8 mouse cellular contexts compared by ENCODE assay signal in the genomic region with DNA sequence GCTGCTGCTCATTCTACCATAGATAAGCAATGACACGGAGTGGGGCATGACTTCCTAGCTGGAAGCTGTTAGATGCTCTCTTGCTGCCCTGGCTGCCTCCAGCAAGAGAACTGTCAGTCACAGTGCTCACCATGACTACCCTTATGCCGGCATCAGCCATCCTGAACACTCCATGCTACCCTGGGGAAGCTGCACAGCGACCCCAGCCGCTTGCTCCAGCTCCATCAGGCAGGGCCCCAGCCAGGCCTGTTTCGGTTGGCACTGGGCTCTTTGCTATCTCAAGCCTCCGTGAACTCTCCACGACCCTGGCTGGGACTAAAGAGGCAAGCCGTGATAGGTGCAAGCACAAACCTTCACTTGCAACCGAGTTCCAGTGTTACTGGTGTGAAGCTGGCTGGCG. TPM values are rescaled to one million over a fixed set of nuclear protein-coding genes. Genes with fewer than 3 reads are reported as not detected.
DNase-seq lines count a peak whose midpoint lies in the region; ATAC-seq lines count a peak whose summit lies in the region.

No protein-coding gene starts in this region.

- H3K27ac ChIP-seq in heart, embryonic 12.5 days (ENCODE audit: poor library complexity, severe bottlenecking), result peak overlapping the region; percentile 75
- H3K27ac ChIP-seq in forebrain, embryonic 15.5 days (replicated peaks), result no peak overlapping the region
- peak overlapping the region; percentile 31; the same call in 1 of the 2 replicates for H3K27ac ChIP-seq in midbrain, embryonic 13.5 days
- no peak overlapping the region for H3K27ac ChIP-seq in limb, embryonic 10.5 days

- H3K27me3 ChIP-seq in heart, embryonic 12.5 days (replicated peaks), result no peaks in the 10 kb centered on the region
- no peaks in the 10 kb centered on the region for H3K27me3 ChIP-seq in forebrain, embryonic 15.5 days
- H3K27me3 ChIP-seq in midbrain, embryonic 13.5 days, result no peaks in the 10 kb centered on the region
- no peaks in the 10 kb centered on the region for H3K27me3 ChIP-seq in limb, embryonic 10.5 days (ENCODE audit: low read depth, poor library complexity, severe bottlenecking)

- peaks cover 85% of the 10 kb centered on the region for H3K4me1 ChIP-seq in heart, embryonic 12.5 days (replicated peaks)
- peaks cover 49% of the 10 kb centered on the region for H3K4me1 ChIP-seq in forebrain, embryonic 15.5 days
- peaks cover 67% of the 10 kb centered on the region for H3K4me1 ChIP-seq in midbrain, embryonic 13.5 days (replicated peaks)
- H3K4me1 ChIP-seq in limb, embryonic 10.5 days, result peaks cover 70% of the 10 kb centered on the region

- H3K9ac ChIP-seq in heart, embryonic 12.5 days, result no peak overlapping the region
- no peak overlapping the region for H3K9ac ChIP-seq in forebrain, embryonic 15.5 days (replicated peaks)
- no peak overlapping the region; the same call in 1 of the 2 replicates for H3K9ac ChIP-seq in midbrain, embryonic 13.5 days (replicated peaks)

- WGBS in heart, embryonic 12.5 days, result 13% methylated on average over 10 of the region's 10 CpGs
- WGBS in forebrain, embryonic 15.5 days, result 55% methylated on average over 10 of the region's 10 CpGs
- WGBS in midbrain, embryonic 13.5 days, result 59% methylated on average over 10 of the region's 10 CpGs
- WGBS in limb, embryonic 10.5 days, result 36% methylated on average over 10 of the region's 10 CpGs

- no peak overlapping the region for H3K4me3 ChIP-seq in heart, embryonic 12.5 days
- H3K4me3 ChIP-seq in forebrain, embryonic 15.5 days, result no peak overlapping the region
- H3K4me3 ChIP-seq in midbrain, embryonic 13.5 days (replicated peaks), result no peak overlapping the region
- no peak overlapping the region for H3K4me3 ChIP-seq in limb, embryonic 10.5 days

- no peaks in the 10 kb centered on the region for H3K36me3 ChIP-seq in heart, embryonic 12.5 days
- no peaks in the 10 kb centered on the region for H3K36me3 ChIP-seq in forebrain, embryonic 15.5 days
- no peaks in the 10 kb centered on the region for H3K36me3 ChIP-seq in midbrain, embryonic 13.5 days
- no peaks in the 10 kb centered on the region for H3K36me3 ChIP-seq in limb, embryonic 10.5 days

- peak overlapping the region; percentile 29; the same call in 1 of the 2 replicates for H3K4me2 ChIP-seq in heart, embryonic 12.5 days
- no peak overlapping the region for H3K4me2 ChIP-seq in forebrain, embryonic 15.5 days (replicated peaks)
- H3K4me2 ChIP-seq in midbrain, embryonic 13.5 days (replicated peaks), result no peak overlapping the region

- H3K9me3 ChIP-seq in heart, embryonic 12.5 days (replicated peaks), result no peaks in the 10 kb centered on the region
- H3K9me3 ChIP-seq in forebrain, embryonic 15.5 days, result no peaks in the 10 kb centered on the region
- no peaks in the 10 kb centered on the region for H3K9me3 ChIP-seq in midbrain, embryonic 13.5 days
- no peaks in the 10 kb centered on the region for H3K9me3 ChIP-seq in limb, embryonic 10.5 days (replicated peaks)

- no peak for DNase-seq in heart, adult 8-10 months (ENCODE audit: low spot score)
- DNase-seq in ZHBTc4 (ENCODE audit: low read depth, low spot score), result peak; percentile 43
- DNase-seq in frontal cortex, postnatal 10 days (ENCODE audit: low spot score in 2 of 2), result no peak
- DNase-seq in limb, embryonic 10.5 days (ENCODE audit: low spot score), result no peak
- no peak for DNase-seq in right cerebral cortex, postnatal 25 days

- peak; percentile 74 for ATAC-seq in heart, embryonic 12.5 days (ENCODE audit: insufficient number of reproducible peaks, low FRiP score)
- peak; percentile 20; the same call in 1 of the 2 replicates for ATAC-seq in forebrain, embryonic 15.5 days (replicated peaks)
- peak; percentile 56; the same call in 1 of the 2 replicates for ATAC-seq in midbrain, embryonic 13.5 days

RNA-seq across cellular contexts. Expression of gene Arl6ip4, which starts 45.9 kb away (rescaled TPM):
- polyA plus RNA-seq in heart, embryonic 12.5 days (2016; fragmentation: Nextera tagmentation; extraction: Ambion mirVana), result 69.7 and 78.8 TPM in 2 replicates
- 10 to 100 TPM; 34.8 to 38.4 (median 37.4) TPM for total RNA-seq in heart, adult 8-10 months (2022)
- 72.7 and 75.5 TPM in 2 replicates for polyA plus RNA-seq in forebrain, embryonic 15.5 days (2015; fragmentation: Nextera tagmentation; extraction: Ambion mirVana)
- polyA plus RNA-seq in midbrain, embryonic 13.5 days (2015; fragmentation: Nextera tagmentation; extraction: Ambion mirVana), result 82.3 and 85.8 TPM in 2 replicates
- polyA plus RNA-seq in limb, embryonic 10.5 days (2016; fragmentation: Nextera tagmentation; extraction: Ambion mirVana), result 139 and 150 TPM in 2 replicates

RNA-seq across cellular contexts. Expression of gene Ogfod2, which starts 49.7 kb away (rescaled TPM):
- 16.1 and 17.0 TPM in 2 replicates for polyA plus RNA-seq in heart, embryonic 12.5 days (2016; fragmentation: Nextera tagmentation; extraction: Ambion mirVana)
- 10 to 100 TPM; 14.1 to 20.7 (median 19.2) TPM for total RNA-seq in heart, adult 8-10 months (2022)
- 34.7 and 35.0 TPM in 2 replicates for polyA plus RNA-seq in forebrain, embryonic 15.5 days (2015; fragmentation: Nextera tagmentation; extraction: Ambion mirVana)
- polyA plus RNA-seq in midbrain, embryonic 13.5 days (2015; fragmentation: Nextera tagmentation; extraction: Ambion mirVana), result 25.4 and 30.6 TPM in 2 replicates
- 13.2 and 16.2 TPM in 2 replicates for polyA plus RNA-seq in limb, embryonic 10.5 days (2016; fragmentation: Nextera tagmentation; extraction: Ambion mirVana)

Comparison
In these comparisons a context has a peak if more than half of its experiments do, and no peak if none do; other contexts are left out.
1. ATAC-seq: peak in every context shown above with its lines; median percentile 74 in heart, embryonic 12.5 days; 56 in midbrain, embryonic 13.5 days; 20 in forebrain, embryonic 15.5 days.
2. H3K27ac ChIP-seq: peak in heart, embryonic 12.5 days (single experiment) and midbrain, embryonic 13.5 days (single experiment); none in forebrain, embryonic 15.5 days (single experiment) and limb, embryonic 10.5 days (single experiment).